Mouse (Mus musculus) yolk sac, embryonic 10.5 days (tissue): ENCODE measurements at regions not wholly inside any gene's neighbourhood (a gene's known extent, or its start where the extent isn't known, plus 50 kb on each side); places are given as distances from the start of the nearest gene placed in this dataset.

Experiments
- DNase-seq: peaks from one replicate; pipeline ENCODE4 v3.0.0-alpha.2; 2017; ENCODE audit warnings: low spot score

DNA sequence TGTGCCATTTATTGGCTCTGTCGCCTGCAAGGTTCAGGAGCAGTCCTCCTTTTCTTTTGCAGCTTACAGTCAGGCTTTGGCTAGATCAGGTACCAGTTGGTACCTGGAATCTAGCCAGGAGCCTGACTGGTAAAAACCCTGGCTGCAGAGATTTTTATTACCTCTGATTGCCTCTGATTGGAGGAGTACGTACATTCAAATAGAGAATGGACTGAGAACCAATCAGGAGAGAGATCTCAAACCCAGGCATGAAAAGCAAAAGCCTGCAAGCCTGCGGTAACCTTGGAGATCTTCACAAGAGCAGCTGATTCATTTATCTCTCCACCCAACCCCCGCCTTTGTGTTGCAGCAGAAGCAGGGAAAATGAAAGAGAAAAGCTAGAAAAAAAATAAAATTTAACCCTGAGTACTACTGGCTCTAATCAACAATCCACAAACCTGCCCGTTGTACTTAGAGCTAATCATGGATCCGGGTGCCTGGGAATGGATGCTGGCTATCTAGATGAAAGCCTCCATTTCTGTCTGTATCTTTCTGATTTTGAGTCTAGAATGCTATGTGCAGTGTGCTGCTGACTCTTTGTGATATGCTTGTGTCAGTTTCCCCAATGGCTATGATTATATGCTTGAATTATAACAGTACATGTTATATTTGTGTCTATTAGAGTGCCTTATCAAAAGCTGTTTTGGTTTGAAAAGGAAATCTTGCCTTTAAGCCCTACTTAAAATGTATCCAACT lies 406.2 kb upstream of the Ndn start:
- peak; percentile 4 for DNase-seq

DNA sequence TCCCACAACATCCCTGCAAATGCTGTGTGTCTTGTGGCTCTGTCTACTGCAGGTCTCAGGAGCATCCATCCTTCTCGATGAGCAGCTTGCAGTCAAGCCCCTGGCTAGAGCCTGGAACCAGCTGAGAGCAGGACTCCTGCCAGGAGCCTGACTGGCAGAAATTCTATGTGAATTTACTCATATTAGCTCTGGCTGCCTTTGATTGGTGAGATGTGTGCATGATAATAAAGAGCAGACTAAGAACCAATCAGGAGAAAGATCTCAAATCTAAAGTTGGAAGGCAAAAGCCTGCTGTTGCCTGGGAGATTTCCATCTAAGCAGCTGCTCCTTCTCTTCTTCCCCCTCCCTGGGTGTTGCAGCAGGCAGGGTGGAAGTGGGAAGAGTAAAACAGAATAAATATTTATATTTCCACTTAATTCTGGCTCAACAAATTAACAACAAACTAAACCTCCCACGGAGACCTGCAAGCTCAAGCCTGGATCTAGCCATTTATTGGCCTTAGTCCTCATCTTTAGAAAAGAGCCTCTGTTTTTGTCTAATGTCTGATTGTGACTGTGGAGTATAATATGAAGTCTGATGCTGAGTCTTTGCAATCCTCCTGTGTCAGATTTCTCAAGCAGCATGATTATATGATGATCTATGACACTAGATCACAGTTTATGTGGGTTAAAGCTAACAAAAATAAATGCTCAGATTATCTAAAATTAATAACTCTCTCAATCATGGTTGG lies 364.0 kb upstream of the Ndn start:
- no peak for DNase-seq

DNA sequence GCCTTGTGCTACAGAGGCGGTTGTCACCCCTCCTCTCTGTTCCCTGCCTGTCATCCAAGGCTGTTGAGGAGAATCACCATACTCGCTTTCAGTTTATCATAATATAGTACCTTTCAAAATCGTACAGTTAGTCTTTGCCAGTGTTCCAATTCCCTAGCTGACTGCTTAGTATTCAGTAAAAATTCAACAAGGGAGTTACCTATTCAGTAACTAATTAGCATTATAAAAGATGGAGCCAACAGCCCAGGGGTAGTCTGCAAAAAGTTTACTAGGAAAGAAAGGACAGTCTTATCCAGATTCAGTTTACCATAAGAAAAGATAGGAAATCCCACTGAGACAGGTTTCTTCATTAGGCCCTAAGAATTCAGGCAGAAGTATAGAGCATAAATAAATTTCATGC lies 319.7 kb upstream of the Ndn start:
- no peak for DNase-seq

DNA sequence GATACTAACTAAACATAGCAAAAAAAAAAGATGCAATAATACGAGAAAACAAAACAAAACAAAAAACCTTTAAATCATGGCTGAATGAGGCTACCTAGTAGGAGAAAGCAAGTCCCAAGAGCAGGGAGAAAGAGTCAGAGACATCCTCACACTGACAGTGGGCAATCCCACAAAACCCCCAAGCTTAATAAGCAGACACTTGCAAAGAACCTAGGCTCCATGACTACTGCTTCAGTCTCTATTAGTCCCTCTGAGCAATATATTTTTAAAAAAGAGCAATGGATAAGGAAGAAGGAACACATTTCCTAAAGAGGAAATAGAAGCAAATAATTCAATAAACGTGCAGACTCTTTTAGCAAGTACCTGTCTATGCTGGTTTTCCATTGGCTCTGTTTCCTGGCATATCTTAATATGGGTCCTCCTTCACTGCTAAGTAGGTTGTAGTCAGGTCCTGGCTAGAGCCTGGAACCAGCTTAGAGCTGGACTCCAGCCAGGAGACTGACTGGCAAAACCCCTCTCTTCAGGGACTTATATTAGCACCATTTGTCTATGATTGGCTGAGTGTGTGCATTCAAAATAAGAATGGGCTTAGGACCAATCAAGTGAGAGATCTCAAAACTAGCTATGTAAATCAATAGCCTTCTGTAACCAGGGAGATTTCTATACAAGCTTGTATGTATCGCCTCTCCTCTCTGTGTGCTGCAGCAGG lies 300.5 kb upstream of the Ndn start:
- no peak for DNase-seq

DNA sequence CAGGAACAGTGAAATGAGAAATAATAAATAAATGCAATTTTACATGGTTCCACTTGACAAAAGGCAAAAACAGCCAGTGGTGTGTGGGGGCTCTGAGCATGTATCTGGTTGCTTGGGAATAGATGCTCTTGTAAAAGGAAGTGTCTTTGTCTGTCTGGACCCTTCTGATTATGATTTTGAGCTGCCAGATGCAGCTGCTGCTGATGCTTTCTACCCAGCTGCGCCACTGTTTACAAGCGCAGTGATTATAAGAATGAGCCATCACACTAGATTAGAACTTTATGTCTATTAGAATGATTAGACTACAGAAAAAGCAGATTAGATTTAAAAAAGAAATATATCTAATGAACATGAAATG lies 299.9 kb upstream of the Ndn start:
- no peak for DNase-seq

DNA sequence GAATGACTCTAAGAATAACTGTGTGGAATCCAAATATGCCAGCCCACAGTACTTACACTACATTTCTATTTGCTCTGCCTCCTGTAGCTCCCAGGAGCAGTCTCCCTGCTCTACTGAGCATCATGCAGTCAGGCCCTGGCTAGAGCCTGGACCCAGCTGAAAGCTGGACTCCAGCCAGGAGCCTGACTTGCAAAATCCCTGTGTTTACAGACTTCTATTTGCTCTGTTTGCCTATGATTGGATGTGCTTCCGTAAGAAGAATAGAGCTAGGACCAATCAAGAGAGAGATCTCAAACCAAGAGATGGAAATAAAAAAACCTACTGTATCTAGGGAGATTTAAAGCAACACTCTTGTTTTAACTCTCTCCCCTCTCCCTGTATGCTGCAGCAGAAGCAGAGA lies 267.8 kb upstream of the Ndn start:
- DNase-seq = no peak

DNA sequence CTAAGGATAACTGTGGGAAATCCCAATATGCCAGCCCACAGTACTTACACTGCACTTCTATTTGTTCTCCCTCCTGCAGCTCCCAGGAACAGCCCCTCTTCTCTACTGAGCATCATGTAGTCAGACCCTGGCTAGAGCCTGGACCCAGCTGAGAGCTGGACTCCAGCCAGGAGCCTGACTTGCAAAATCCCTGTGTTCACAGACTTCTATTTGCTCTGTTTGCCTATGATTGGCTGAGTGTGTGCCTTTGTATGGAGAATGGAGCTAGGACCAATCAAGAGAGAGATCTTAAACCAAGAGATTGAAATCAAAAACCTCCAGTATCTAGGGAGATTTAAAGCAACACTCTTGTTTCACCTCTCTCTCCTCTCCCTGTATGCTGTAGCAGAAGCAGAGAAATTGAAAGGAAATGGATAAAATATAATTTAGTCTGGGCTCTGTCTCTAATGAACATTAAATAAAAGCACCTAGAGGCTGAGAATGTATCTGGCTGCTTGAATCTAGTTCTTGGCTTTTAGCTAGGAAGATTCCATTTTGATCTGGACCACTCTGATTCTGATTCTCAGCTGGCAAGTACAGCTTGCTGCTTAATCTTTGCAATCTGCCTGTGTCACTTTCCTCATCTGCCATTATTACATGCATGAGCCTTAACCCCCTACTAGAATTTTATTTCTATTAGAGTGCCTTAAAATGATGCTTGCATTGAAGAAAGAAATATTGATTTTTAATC lies 261.1 kb upstream of the Ndn start:
- no peak for DNase-seq
